Mouse (Mus musculus) adrenal gland, adult 8-10 months (tissue): ENCODE measurements around the gene Slc13a3. TPM values are rescaled to one million over a fixed set of nuclear protein-coding genes. Genes with fewer than 3 reads are reported as not detected.

Source experiments
- DNase-seq: peaks from one replicate; pipeline ENCODE4 v3.0.0; 2022
- total RNA-seq, 4 experiments: library from RNA; stranded (reverse); gene quantifications; 2 replicates each; pipeline ENCODE4 v1.2.4; 2022

The Slc13a3 gene
- total RNA-seq, 4 experiments from 2014 or later: 1.1 to 1.5 (median 1.4) TPM

- DNase-seq: no peak
These were observed 109.7 kb downstream of the Slc13a3 start for GRCm38 (mm10) chr2:165363282-165363681.

- peak; percentile 12 for DNase-seq
These were observed 112.2 kb downstream of the Slc13a3 start for GRCm38 (mm10) chr2:165360861-165361260.

Other genes starting within 250 kb of the Slc13a3 start
- gene Cdh22, start 238.4 kb downstream of the Slc13a3 start, total RNA-seq: 1 to 10 TPM; 1.8 to 3.5 (median 2.5) TPM
- gene Slc35c2, start 185.4 kb downstream of the Slc13a3 start, total RNA-seq: 10 to 100 TPM; 56.7 to 62.1 (median 58.3) TPM
- gene Elmo2, start 146.8 kb downstream of the Slc13a3 start, total RNA-seq: 10 to 100 TPM; 22.8 to 36.2 (median 31.4) TPM
- gene Zfp663, start 104.5 kb downstream of the Slc13a3 start, total RNA-seq: not detected
- gene Zfp334, start 85.0 kb downstream of the Slc13a3 start, total RNA-seq: 1 to 10 TPM; 5.3 to 7.5 (median 6.3) TPM
- gene Ocstamp, start 72.8 kb downstream of the Slc13a3 start, total RNA-seq: under 1 TPM; 0.14 to 0.17 (median 0.16) TPM
- gene Trp53rka, start 20.1 kb upstream of the Slc13a3 start, total RNA-seq: 10 to 100 TPM; 12.5 to 17.3 (median 14.7) TPM
- gene Slc2a10, start 30.6 kb upstream of the Slc13a3 start, total RNA-seq: 1 to 10 TPM in 1 of 4 experiments, under 1 TPM in 3; 0.58 to 2.1 (median 0.74) TPM
- gene Eya2, start 121.8 kb upstream of the Slc13a3 start, total RNA-seq: 1 to 10 TPM; 2.1 to 5.0 (median 3.9) TPM